Mouse (Mus musculus) spleen, adult 2 months (tissue): ENCODE measurements around the gene Grip2. TPM values are rescaled to one million over a fixed set of nuclear protein-coding genes. Genes with fewer than 3 reads are reported as not detected.

Source experiments
- DNase-seq, 2 experiments: peaks; one replicate each; pipeline versions ENCODE4 v3.0.0 to v3.0.0-alpha.2; 2012 to 2021; ENCODE audit warnings: low spot score in 2 of 2, low read depth in 1 of 2
- H3K27ac ChIP-seq: fragments of 200-500 bp; 2 replicates; pipeline ENCODE4 v1.5.1; 2012; ENCODE audit warnings: low read length, inconsistent platforms; ENCODE audit not compliant: insufficient read depth
- H3K27me3 ChIP-seq: fragments of 200-500 bp; 2 replicates; pipeline ENCODE4 v1.6.1; 2012; ENCODE audit warnings: mild to moderate bottlenecking, moderate library complexity, low read length, inconsistent platforms; ENCODE audit not compliant: control insufficient read depth, insufficient read depth
- H3K36me3 ChIP-seq: fragments of 200-500 bp; 2 replicates; pipeline ENCODE4 v1.6.1; 2012; ENCODE audit warnings: mild to moderate bottlenecking, low read length, inconsistent platforms; ENCODE audit not compliant: control insufficient read depth, insufficient read depth
- H3K4me1 ChIP-seq: fragments of 200-500 bp; 2 replicates; pipeline ENCODE4 v1.6.1; 2011; ENCODE audit warnings: inconsistent platforms; ENCODE audit not compliant: control insufficient read depth, insufficient read depth, insufficient read length
- H3K4me3 ChIP-seq: fragments of 200-500 bp; 2 replicates; pipeline ENCODE4 v1.5.1; 2011; ENCODE audit warnings: mild to moderate bottlenecking, inconsistent platforms; ENCODE audit not compliant: insufficient read depth, insufficient read length; ENCODE audit errors: extremely low read depth
- CTCF ChIP-seq: fragments of 200-500 bp; IDR thresholded peaks from 2 replicates; pipeline ENCODE4 v1.5.1; 2011; ENCODE audit warnings: mild to moderate bottlenecking, inconsistent platforms; ENCODE audit not compliant: insufficient read depth, insufficient read length, insufficient replicate concordance; ENCODE audit errors: extremely low read depth
- POLR2A ChIP-seq: fragments of 200-500 bp; IDR thresholded peaks from 2 replicates; pipeline ENCODE4 v1.6.1; 2011; ENCODE audit warnings: low read depth, low read length, inconsistent platforms
- WGBS: fragments of 180-500 bp; shearing (Covaris S2); methylation state at CpG from one replicate; pipeline ENCODE4 v1.1.7; 2018; 5-methylcytosine and 5-hydroxymethylcytosine counted together
- polyA plus RNA-seq: library from polyadenylated mRNA; depleted of rRNA; stranded (reverse); fragments of >200 nt; gene quantifications from 2 replicates; pipeline ENCODE4 v1.2.3, GENCODE M21; 2012

The Grip2 gene
- polyA plus RNA-seq, 1 experiment: 1.5 TPM

DNA sequence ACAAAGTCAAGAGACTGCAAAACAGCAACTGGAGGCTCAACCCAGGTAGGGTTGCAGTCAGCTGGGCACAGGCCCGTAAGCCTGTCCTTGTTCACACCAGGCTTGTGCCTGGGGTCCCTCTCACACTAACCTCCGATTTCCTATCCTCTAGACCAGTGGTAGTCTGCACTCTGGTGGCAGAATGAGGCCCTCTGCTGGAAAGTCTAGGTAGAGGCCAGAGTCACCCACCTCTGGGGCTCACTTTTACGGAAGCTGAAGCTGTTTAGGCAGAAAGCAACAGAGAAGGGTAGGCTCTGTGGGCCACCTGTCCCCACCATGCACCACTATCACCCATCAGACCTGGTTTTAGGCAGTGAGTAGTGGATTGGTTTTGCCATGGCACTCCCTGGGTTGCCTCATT lies 76.1 kb downstream of the Grip2 start:
- H3K4me3 ChIP-seq: no peak overlapping the region
- H3K27ac ChIP-seq: no peak overlapping the region
- WGBS: 92% methylated on average over 3 of the region's 3 CpGs
- no peak for TF ChIP-seq POLR2A
- no peak for TF ChIP-seq CTCF
- H3K4me1 ChIP-seq: no peaks in the 10 kb centered on the region
- H3K27me3 ChIP-seq: no peaks in the 10 kb centered on the region
- no peak for DNase-seq
- peaks cover 43% of the 10 kb centered on the region for H3K36me3 ChIP-seq

DNA sequence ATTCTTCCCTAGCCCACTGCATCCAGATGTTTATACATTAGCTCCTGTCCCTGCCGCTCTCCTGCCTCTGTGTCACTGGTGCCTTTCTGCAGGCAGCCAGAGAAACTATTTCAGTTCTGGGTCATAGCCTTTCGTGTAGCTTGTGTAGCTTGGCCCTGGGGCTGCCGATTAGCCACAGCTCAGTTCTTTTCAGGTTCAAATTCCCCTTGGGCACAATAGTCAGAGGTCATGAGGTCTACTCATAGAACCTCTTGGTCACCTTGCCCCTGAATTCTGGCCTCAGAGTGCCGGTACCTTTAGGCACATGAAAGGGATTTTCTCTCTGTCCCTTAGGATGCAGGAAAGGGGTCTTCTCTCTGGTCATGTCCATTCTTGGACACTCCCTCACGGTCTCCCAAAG lies 80.3 kb downstream of the Grip2 start:
- no peaks in the 10 kb centered on the region for H3K4me1 ChIP-seq
- 96% methylated on average over 5 of the region's 5 CpGs for whole genome bisulfite sequencing
- DNase-seq: no peak
- no peak overlapping the region for H3K27ac ChIP-seq
- H3K36me3 ChIP-seq: peaks cover 34% of the 10 kb centered on the region
- TF ChIP-seq POLR2A (no peak), CTCF (no peak)
- H3K27me3 ChIP-seq: no peaks in the 10 kb centered on the region
- no peak overlapping the region for H3K4me3 ChIP-seq

DNA sequence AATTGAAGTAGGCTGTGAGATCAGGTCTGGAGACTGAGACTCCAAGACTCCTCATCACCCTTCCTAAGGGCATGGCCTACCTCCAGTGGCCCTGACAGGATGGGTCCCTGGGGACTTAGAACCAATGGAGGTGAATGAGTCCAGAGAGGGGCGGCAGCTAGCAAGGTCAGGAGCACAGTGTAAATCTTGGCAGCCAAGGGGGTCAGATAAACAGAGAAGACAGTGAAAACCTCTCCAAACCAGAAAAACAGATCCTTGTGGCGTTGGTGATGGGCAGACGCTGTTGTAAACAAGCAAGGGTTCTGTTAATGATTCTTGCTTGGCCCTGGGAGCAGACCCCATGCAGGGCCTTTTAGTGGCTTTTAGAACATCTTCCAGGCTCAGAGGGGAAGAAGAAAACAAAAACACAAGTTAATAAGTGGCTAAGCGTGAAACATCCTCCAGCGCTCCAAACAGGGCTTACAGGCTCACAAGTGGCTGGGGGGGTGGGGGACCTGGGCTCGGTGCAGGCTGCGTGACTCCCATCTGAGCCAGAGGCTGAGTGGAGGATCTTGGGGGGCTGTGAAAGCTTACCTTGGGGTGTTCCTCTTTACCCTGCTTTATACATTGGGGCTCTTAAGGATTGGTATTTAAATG lies 81.0 kb downstream of the Grip2 start:
- Histone ChIP-seq H3K27me3 (no peaks in the 10 kb centered on the region), H3K36me3 (peaks cover 30% of the 10 kb centered on the region), H3K4me1 (no peaks in the 10 kb centered on the region), H3K4me3 (no peak overlapping the region), H3K27ac (no peak overlapping the region)
- TF ChIP-seq CTCF: no peak
- TF ChIP-seq POLR2A: no peak
- DNase-seq: no peak
- WGBS: 96% methylated on average over 7 of the region's 7 CpGs

DNA sequence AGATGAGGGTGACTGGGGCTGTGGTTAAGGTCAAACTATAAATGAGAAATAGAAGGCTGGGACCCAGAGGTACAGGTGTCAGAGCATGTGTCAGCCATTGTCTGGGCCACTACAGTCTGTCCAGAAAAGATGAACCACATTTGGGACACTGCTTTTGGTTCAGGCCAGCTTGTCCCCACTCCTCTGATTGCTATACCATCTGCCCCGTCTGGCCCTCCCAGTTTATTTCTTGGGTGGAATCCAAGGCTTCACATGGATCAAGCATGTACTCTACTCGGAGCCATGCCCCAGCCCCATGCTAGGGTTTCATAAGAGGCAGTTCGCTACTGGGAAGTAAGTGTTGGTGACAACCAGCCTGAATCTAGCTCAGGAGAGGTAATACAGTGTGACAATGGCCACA lies 81.8 kb downstream of the Grip2 start:
- TF ChIP-seq CTCF (no peak), POLR2A (no peak)
- H3K27me3 ChIP-seq: no peaks in the 10 kb centered on the region
- DNase-seq: no peak
- no peak overlapping the region for H3K27ac ChIP-seq
- peaks cover 24% of the 10 kb centered on the region for H3K36me3 ChIP-seq
- no peaks in the 10 kb centered on the region for H3K4me1 ChIP-seq
- H3K4me3 ChIP-seq: no peak overlapping the region
- WGBS: 89% methylated on average over 3 of the region's 3 CpGs

DNA sequence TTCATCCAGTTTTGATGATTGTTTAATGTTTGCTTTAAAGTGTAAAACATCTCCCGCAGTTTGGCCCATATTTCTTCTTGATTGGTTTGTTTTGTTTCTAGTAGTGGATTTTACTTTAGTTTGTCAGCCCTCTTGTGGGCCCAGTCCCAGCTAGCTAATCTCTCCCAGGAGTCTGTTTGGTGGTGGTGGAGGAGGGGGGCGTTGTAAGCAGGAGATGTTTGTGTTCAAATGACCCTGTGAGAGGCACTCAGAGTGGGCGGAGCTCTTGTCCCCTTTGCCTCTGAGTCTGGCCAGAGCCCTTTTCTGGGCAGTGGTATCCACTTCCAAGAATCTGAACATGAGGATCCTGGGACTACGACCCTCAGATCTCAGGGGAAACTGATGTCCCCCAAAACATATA lies 83.2 kb downstream of the Grip2 start:
- Histone ChIP-seq H3K4me3 (no peak overlapping the region), H3K27me3 (no peaks in the 10 kb centered on the region), H3K4me1 (no peaks in the 10 kb centered on the region), H3K36me3 (peaks cover 24% of the 10 kb centered on the region), H3K27ac (no peak overlapping the region)
- TF ChIP-seq CTCF (no peak), POLR2A (no peak)
- DNase-seq: no peak
- WGBS: 94% methylated on average over 4 of the region's 4 CpGs

DNA sequence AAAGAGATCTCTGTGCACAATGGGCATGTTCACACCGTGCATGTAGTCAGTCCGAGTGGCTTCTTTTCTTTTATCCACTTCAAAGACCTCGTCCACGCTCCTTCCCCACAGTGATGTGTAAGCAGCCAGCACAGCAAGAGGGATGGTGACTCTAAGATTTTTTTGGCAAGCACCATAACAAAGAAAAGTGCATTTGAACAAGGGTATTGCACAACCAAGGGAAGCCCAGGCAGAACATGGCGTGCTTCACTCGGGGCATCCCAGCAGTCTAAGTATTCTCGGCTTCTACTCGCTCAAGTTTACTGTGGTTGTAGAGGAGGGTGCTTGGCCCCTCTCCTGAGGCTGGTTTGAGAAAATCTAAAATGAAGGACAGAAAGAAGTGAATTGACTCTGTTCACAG lies 84.1 kb downstream of the Grip2 start:
- Histone ChIP-seq H3K27ac (no peak overlapping the region), H3K27me3 (no peaks in the 10 kb centered on the region), H3K36me3 (peaks cover 27% of the 10 kb centered on the region), H3K4me3 (no peak overlapping the region), H3K4me1 (peaks cover under 1% of the 10 kb centered on the region; the same call in 1 of the 2 replicates)
- TF ChIP-seq CTCF: no peak
- TF ChIP-seq POLR2A: no peak
- 92% methylated on average over 8 of the region's 8 CpGs for WGBS
- no peak for DNase-seq

DNA sequence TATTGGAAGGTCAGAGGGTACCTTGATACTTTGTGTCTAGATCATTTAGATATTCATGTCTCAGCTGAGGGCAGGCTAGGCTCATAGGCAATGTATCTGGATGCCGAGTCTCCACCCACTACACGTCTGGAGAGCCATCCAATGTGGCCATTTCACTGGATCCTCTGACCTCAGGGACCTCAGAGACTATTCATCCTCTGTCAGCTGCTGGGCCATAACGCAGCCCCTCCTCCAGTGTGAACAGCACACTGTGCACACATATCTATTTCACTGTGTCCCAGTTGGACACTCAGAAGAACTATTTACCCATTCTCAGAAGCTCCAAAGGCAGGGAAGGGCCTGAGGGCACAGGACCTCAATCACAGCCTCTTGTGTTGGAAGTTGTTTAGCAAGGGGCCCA lies 84.6 kb downstream of the Grip2 start:
- no peak for DNase-seq
- peaks cover 3% of the 10 kb centered on the region; the same call in 1 of the 2 replicates for H3K4me1 ChIP-seq
- H3K27ac ChIP-seq: no peak overlapping the region
- peaks cover 29% of the 10 kb centered on the region for H3K36me3 ChIP-seq
- no peak overlapping the region for H3K4me3 ChIP-seq
- WGBS: 86% methylated on average over 3 of the region's 3 CpGs
- no peaks in the 10 kb centered on the region for H3K27me3 ChIP-seq
- TF ChIP-seq CTCF: no peak
- TF ChIP-seq POLR2A: no peak
